Mouse (Mus musculus) heart, postnatal 36 days (tissue): ENCODE results near the gene Lin52. TPM values are rescaled to one million over a fixed set of nuclear protein-coding genes. Genes with fewer than 3 reads are reported as not detected.
A peak's percentile ranks its signal among the peaks of the same experiment; 100 is the strongest.

Experiments used
- DNase-seq, 2 experiments: peaks; one replicate each; pipeline ENCODE4 v3.0.0; 2021 to 2022
- intact Hi-C: fragments of 180-260 bp; cut with DNase I; formaldehyde crosslinking; loops from one replicate; pipeline ENCODE4 v1.15.1; 2025
- total RNA-seq, 2 experiments: library from RNA; stranded (reverse); gene quantifications; 2 replicates each; pipeline ENCODE4 v1.2.3; 2021

Gene Lin52
- total RNA-seq: 10 to 100 TPM; 12.4 to 14.9 TPM

GRCm38 (mm10) chr12:84450718-84451646 lies at the start of gene Lin52, which contains the start of gene Aldh6a1:
Lin52 (plus strand) TSS chr12:84451422.
Aldh6a1 (minus strand) TSS chr12:84451004.
- intact Hi-C loops: loop anchor here (2.0 to 5.0 kb wide), 2 partner anchors 34 to 164 kb away; partner anchors contain the start of genes Ptgr2 and Rnf113a2
- DNase-seq: peak; percentile 91 to 94

DNA sequence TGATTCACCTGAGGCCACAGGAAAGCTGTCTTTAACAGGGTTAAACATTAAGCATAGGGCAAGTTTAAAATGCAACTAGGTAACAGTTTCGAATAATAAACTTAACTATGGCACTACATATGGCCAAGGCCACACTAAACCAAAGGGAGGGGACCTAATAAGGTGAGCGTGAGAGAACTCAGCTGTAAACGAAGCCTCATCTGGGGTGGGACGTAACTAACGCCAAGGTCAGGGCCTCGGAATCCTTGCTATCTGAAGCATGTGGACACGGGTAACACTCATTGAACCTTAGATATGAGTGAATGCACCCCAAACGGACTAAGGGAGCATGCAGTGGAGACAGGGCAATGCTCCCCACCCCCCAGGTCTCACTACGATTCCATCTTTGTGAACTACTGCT lies 48.3 kb upstream of the Lin52 start:
- DNase-seq: no peak
- intact Hi-C loops: no loop called here

- no peak for DNase-seq
These were observed 46.7 kb upstream of the Lin52 start for GRCm38 (mm10) chr12:84404541-84404940.

GRCm38 (mm10) chr12:84407259-84407658 lies 44.0 kb upstream of the Lin52 start:
- DNase-seq: no peak
- intact Hi-C loops: loop anchor here (5.0 kb wide), 1 partner anchor 120 kb away; the partner anchor contains the start of gene Ptgr2

More at GRCm38 (mm10) chr12:84404541-84404940, 46.7 kb upstream of the Lin52 start:
- intact Hi-C loops: no loop called here

DNA sequence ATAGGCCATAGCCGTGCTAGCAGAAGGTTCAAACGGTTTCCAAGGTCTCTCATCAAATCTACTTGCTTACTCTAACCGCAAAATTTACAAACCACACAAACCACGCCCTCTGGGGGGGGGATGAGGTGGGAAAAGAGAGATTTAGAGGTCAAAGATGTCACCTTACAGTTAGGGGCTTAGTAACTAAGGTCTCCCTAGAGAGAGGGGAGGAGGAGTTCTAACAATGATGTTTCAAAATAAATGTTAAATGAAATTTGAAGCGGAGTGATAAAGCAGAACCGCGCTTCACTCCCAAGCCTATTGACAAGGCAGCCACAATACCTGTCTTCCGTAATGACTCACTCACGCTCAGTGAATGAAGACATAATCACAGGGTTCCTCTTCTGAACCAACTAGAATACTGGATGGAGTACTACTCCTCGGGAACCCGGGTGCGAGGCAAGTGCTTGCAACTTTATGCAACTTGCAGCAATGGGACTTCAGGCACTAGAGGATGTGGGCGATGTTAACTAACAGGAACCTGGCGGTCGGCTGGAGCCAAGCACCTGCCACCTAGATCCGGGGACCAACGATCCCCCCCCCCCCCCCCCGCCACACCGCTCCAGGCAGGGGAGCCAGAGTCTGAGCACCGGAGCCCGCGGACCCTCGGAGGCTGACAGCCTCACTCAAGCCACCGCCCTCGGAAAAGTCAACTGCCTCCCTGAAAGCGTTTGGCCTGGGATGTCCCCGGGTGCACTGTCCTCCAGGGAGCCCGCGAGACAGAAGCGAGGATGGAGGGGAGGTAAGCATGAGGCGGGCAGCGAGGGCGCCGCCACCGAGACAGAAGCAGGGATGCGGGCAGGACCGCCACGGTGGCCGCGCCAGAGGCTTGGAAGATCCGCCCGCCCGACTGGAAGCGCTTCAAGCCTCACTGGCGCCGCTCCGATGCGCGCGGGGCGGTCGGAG lies 43.1 kb upstream of the Lin52 start:
- intact Hi-C loops: loop anchor here (2.0 to 5.0 kb wide), 2 partner anchors 45 to 121 kb away; partner anchors contain the start of gene Ptgr2
- DNase-seq: no peak

DNA sequence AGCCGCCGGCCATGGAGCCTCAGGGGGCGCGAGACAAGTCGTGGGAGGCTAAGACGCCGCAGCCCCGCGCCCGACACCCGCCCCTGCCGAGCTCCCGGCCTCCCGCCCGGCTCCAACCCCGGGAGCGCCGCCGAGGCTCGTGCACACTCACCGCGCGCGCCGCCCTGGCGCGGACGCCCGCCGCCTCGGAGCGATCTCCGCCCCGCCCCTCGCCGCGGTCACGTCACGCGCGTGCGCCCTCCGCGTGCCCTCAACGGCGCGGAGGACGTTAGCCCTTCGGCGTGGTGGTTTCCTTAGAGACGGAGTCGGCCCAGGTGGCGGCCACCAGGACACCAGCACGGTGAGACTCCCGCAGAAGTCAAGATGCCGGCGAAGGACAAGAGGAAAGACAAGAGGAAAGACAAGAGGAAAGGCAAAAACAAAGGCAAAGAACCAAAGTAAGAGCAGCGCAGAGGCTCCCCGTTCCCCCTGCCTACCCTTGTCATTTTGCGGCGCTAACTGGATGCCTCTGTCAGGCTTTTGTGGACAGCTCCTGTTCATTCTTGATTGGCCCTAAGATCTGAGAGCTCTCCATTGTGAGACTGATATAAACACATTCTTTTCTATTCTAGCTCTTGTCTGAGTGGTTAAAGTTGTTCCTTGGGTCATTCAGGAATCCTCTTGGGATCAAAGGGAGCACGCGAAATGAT lies 42.3 kb upstream of the Lin52 start, which contains the start of the genes Entpd5 and Bbof1:
TSS of gene Entpd5 (minus strand) at position 211 of the 689 bp plus-strand sequence.
TSS of gene Bbof1 (plus strand) at position 253 of the 689 bp plus-strand sequence.
- DNase-seq: peak; percentile 92 to 93
- intact Hi-C loops: loop anchor here (2.0 to 5.0 kb wide), 2 partner anchors 46 to 122 kb away; partner anchors contain the start of gene Ptgr2

DNA sequence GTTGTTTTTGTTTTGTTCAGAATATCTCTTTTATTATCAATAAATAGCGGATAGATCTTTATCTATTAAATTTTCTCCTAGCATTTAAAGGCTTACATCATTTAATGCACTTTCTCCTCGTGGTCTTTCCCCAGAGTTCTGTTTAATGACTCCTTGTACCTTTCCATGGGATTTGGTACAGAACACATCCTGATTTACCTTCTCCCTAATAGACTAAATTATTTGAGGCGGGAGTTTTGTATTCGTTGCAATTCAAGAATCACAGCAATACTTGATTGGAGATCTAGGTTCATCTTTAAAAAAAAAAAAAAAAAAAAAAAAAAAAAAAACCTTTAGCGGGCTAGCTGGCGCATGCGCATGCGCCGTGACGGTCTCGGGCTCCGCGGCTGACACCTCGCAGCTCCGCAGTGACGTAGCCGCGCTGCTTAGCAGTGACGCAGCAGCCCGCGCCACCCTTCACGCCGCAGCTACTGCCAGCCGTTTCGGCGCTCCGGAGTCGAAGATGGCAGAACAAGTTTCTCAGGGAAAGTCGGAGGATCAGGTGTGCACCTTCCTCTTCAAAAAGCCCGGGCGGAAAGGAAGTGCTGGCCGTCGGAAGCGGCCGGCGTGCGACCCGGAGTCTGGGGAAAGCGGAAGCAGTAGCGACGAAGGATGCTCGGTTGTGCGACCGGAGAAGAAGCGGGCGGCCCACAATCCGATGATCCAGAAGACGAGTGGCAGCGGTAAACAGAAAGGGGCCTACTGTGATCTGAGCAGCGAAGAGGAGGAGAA lies 34.2 kb upstream of the Lin52 start, which contains the start of gene Rnf113a2:
TSS of gene Rnf113a2 (plus strand) at position 363 of the 771 bp plus-strand sequence.
- intact Hi-C loops: loop anchor here (2.0 kb wide), 1 partner anchor 34 kb away; the partner anchor contains the start of genes Aldh6a1 and Lin52
- DNase-seq: peak; percentile 81 to 84

GRCm38 (mm10) chr12:84417605-84417922 lies 33.7 kb upstream of the Lin52 start:
- DNase-seq: no peak
- intact Hi-C loops: loop anchor here (2.0 kb wide), 1 partner anchor 33 kb away; the partner anchor contains the start of genes Aldh6a1 and Lin52

DNA sequence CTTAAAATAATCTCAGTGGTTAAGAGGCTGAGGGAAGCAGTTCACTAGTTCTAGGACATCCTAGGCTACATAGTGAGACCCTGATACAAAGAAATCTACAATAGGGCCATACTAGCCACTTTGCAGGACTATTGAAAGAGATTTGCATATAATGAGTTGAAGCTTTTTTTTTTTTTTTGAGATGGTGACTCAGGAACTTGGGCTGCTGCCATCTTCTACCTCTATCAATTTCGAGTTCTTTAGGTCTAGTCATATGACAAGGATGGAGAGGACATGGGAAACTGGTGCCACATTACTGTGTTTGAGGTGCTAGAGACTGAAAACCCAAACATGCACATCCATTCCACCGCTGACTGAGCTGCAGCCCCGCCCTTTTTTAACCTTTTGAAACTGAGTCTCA lies 27.2 kb upstream of the Lin52 start:
- intact Hi-C loops: no loop called here
- DNase-seq: no peak

GRCm38 (mm10) chr12:84429825-84430224 lies 21.4 kb upstream of the Lin52 start:
- DNase-seq: no peak
- intact Hi-C loops: no loop called here

GRCm38 (mm10) chr12:84438697-84439096 lies 12.5 kb upstream of the Lin52 start:
- DNase-seq: no peak
- intact Hi-C loops: no loop called here

GRCm38 (mm10) chr12:84442526-84442925 lies 8.7 kb upstream of the Lin52 start:
- no peak for DNase-seq
- intact Hi-C loops: no loop called here

- no peak for DNase-seq
- intact Hi-C loops: loop anchor here (5.0 kb wide), 1 partner anchor 85 kb away; the partner anchor contains the start of genes Coq6 and Fam161b
These were observed 3.8 kb upstream of the Lin52 start for GRCm38 (mm10) chr12:84447386-84447785.

GRCm38 (mm10) chr12:84448181-84448580 lies 3.0 kb upstream of the Lin52 start:
- no peak for DNase-seq
- intact Hi-C loops: loop anchor here (5.0 kb wide), 1 partner anchor 86 kb away; the partner anchor contains the start of genes Coq6 and Fam161b

DNA sequence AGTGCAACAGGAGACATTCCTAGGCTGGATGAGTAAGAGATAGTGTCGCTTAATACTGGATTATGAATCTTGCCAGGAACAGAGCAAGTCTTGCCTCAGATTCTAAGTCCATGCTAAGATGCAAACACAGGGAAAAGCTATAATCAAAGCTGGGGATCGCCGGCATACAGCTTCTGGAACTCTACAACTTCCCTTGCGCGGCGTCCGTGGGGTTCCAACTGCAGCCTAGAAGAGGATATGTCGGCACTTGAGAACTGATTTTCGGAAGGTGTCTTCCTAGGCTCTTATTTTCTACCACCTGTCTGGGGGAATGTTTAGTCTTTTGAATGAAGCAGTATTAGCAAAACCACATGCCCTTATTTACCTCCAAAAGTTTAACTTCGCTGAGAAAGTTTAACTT lies 1.3 kb upstream of the Lin52 start:
- intact Hi-C loops: loop anchor here (2.0 to 5.0 kb wide), 3 partner anchors 33 to 163 kb away; partner anchors contain the start of genes Coq6, Fam161b, Ptgr2 and Rnf113a2
- no peak for DNase-seq

- no peak for DNase-seq
These were observed 888 bp upstream of the Lin52 start for GRCm38 (mm10) chr12:84450351-84450717.

DNA sequence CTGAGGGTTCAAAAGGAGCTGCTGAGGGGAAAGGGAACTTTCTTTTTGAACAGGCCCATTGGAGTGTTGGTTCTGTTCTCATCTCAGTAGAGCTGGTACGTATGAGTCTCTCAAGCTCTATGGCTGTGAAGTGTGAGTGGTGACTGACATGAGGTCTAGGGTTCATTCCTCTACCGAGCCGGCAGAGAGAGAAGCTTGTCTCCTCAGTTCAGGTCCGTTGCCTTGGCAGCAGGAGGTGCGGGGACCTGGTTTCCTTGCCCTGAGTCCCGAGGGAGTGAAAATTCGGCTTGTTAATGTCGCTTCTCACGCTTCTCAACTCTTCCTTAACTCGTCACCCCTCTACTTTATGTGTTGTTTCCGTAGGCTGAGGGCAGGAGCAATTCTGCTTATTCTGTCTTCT lies 579 bp downstream of the Lin52 start:
- no peak for DNase-seq
- intact Hi-C loops: loop anchor here (2.0 to 5.0 kb wide), 2 partner anchors 35 to 164 kb away; partner anchors contain the start of genes Ptgr2 and Rnf113a2

More at GRCm38 (mm10) chr12:84450351-84450717, 888 bp upstream of the Lin52 start:
- intact Hi-C loops: loop anchor here (2.0 to 5.0 kb wide), 2 partner anchors 34 to 163 kb away; partner anchors contain the start of genes Ptgr2 and Rnf113a2

- intact Hi-C loops: no loop called here
These were observed 5.7 kb downstream of the Lin52 start for GRCm38 (mm10) chr12:84456911-84457310.

More at GRCm38 (mm10) chr12:84456911-84457310, 5.7 kb downstream of the Lin52 start:
- no peak for DNase-seq
